In the genomic region with DNA sequence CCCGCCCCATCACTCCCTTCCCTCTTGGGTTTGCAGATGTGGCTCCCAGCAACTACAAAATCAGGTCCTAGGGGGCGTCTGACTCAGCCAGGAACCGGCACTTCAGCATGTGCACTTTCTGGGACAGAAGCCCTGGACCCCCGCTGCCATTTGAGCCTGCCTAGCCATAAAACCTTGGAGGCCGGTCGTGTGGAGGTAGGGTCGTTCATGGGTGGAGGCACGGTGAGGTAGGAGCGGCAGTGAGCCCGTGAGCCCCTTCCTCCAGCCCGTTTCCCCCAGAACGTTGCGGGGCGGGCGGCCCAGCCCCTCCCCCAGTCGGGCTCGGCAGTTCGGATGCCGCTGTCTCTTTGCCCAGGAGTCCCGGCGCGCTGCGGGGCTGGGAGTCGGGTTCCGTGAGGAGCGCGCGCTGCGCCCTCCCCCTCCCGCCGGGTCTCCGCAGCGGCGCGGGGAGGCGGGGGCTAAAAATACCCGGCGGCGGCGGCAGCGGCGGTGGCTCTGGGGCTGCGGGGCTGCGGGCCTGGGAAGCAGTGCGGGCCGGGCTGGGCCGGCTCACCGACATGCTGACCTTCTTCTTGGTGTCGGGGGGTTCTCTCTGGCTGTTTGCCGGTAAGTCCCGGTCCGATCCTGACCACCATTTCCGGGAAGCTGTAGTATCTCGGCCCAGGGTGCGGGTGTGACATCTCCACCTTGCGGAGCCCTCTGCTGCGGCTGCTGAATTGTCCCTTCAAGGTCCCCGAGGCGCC, we compare ENCODE assay signal across 8 mouse cellular contexts. TPM values are rescaled to one million over a fixed set of nuclear protein-coding genes. Genes with fewer than 3 reads are reported as not detected.
DNase-seq lines count a peak whose midpoint lies in the region; ATAC-seq and TF ChIP-seq lines count a peak whose summit lies in the region.

A gene (plus strand): TSS at position 71 of the 743 bp plus-strand sequence.

- H3K27ac ChIP-seq in embryonic fibroblast, embryonic 13.5 days (ENCODE audit: insufficient read depth, low read length): no peak within 1 kb of the TSS
- H3K27ac ChIP-seq in hindbrain, embryonic 15.5 days (replicated peaks): peak within 1 kb of the TSS; percentile 92
- H3K27ac ChIP-seq in liver, embryonic 12.5 days: no peak within 1 kb of the TSS

- ATAC-seq in hindbrain, embryonic 15.5 days (ENCODE audit: low FRiP score, low read depth): peak; percentile 71
- ATAC-seq in liver, embryonic 12.5 days: no peak

- TF ChIP-seq CTCF in lung, adult 2 months (IDR thresholded peaks at IDR 0.05; ENCODE audit: insufficient read depth, low read length): no peak
- no peak for TF ChIP-seq CTCF in embryonic fibroblast, embryonic 13.5 days (IDR thresholded peaks at IDR 0.05; ENCODE audit: borderline replicate concordance, insufficient read depth, low read length)

- no peaks in the 10 kb centered on the region for H3K27me3 ChIP-seq in hindbrain, embryonic 15.5 days
- peaks cover 61% of the 10 kb centered on the region for H3K27me3 ChIP-seq in liver, embryonic 12.5 days (replicated peaks)

- DNase-seq in lung, adult 2 months: no peak
- no peak for DNase-seq in lung, postnatal 10 days
- DNase-seq in brain, adult 2 months (ENCODE audit: low read depth, low spot score): peak; percentile 83
- peak; percentile 61 to 63 for DNase-seq in right cerebral cortex, adult 2 months (ENCODE audit: low spot score in 2 of 2)
- DNase-seq in spleen, adult 18-20 months: no peak

- H3K4me3 ChIP-seq in lung, adult 2 months (replicated peaks; ENCODE audit: extremely low read depth, low read depth, low read length): peak within 1 kb of the TSS; percentile 6
- peak within 1 kb of the TSS; percentile 31 for H3K4me3 ChIP-seq in embryonic fibroblast, embryonic 13.5 days (ENCODE audit: insufficient read depth, low read length)
- peak within 1 kb of the TSS; percentile 57 for H3K4me3 ChIP-seq in hindbrain, embryonic 15.5 days
- peak within 1 kb of the TSS; percentile 51 for H3K4me3 ChIP-seq in liver, embryonic 12.5 days

- no peaks in the 10 kb centered on the region for H3K9me3 ChIP-seq in hindbrain, embryonic 15.5 days
- H3K9me3 ChIP-seq in liver, embryonic 12.5 days (replicated peaks): 0 out of 2 replicates have a peak, but pooled peaks cover 3% of the 10 kb centered on the region

- H3K36me3 ChIP-seq in hindbrain, embryonic 15.5 days: no peaks in the 10 kb centered on the region
- H3K36me3 ChIP-seq in liver, embryonic 12.5 days: no peaks in the 10 kb centered on the region

- peak within 1 kb of the TSS; percentile 85 for H3K4me2 ChIP-seq in hindbrain, embryonic 15.5 days
- peak within 1 kb of the TSS; percentile 73 for H3K4me2 ChIP-seq in liver, embryonic 12.5 days

- no peak for TF ChIP-seq POLR2A in lung, adult 2 months (IDR thresholded peaks at IDR 0.05; ENCODE audit: borderline replicate concordance, extremely low read depth, low read depth, low read length)
- TF ChIP-seq POLR2A in embryonic fibroblast, embryonic 13.5 days (IDR thresholded peaks at IDR 0.05; ENCODE audit: low read depth, low read length): no peak

- 1% methylated on average over 58 of the region's 59 CpGs for WGBS in lung, adult 2 months
- WGBS in hindbrain, embryonic 15.5 days: under 1% methylated on average over 49 of the region's 59 CpGs
- 1% methylated on average over 56 of the region's 59 CpGs for WGBS in liver, embryonic 12.5 days (ENCODE audit: insufficient replicate concordance)

- no peaks in the 10 kb centered on the region for H3K4me1 ChIP-seq in lung, adult 2 months (ENCODE audit: control insufficient read depth, insufficient read depth, low read length)
- no peaks in the 10 kb centered on the region for H3K4me1 ChIP-seq in embryonic fibroblast, embryonic 13.5 days (ENCODE audit: control insufficient read depth, insufficient read depth, low read length)
- peaks cover 49% of the 10 kb centered on the region for H3K4me1 ChIP-seq in hindbrain, embryonic 15.5 days (replicated peaks)
- H3K4me1 ChIP-seq in liver, embryonic 12.5 days: peaks cover 10% of the 10 kb centered on the region

- H3K9ac ChIP-seq in hindbrain, embryonic 15.5 days: peak within 1 kb of the TSS; percentile 67
- no peak within 1 kb of the TSS for H3K9ac ChIP-seq in liver, embryonic 12.5 days

RNA-seq across cellular contexts. Expression of the gene that starts here (rescaled TPM):
- polyA plus RNA-seq in lung, adult 2 months (2012; rRNA removed): 0.17 and 0.50 TPM in 2 replicates
- 0.77 and 1.1 TPM in 2 replicates for polyA plus RNA-seq in embryonic fibroblast, embryonic 13.5 days (2011; ENCODE audit: insufficient read length, low read depth, missing spikeins)
- 44.0 and 45.4 TPM in 2 replicates for polyA plus RNA-seq in hindbrain, embryonic 15.5 days (2015; fragmentation: Nextera tagmentation; extraction: Ambion mirVana)
- 1.3 and 1.7 TPM in 2 replicates for polyA plus RNA-seq in liver, embryonic 12.5 days (2016; fragmentation: Nextera tagmentation; extraction: Ambion mirVana)

Comparison
In these comparisons a context has a peak if more than half of its experiments do, and no peak if none do; other contexts are left out.
1. RNA of the gene that starts here (polyA plus RNA-seq): 44.0 to 45.4 TPM in hindbrain, embryonic 15.5 days; 1.3 to 1.7 TPM in liver, embryonic 12.5 days, 0.77 to 1.1 TPM in embryonic fibroblast, embryonic 13.5 days and 0.17 to 0.50 TPM in lung, adult 2 months; every median in the first group is over 10 times any median in the second.
2. DNase-seq: peak in brain, adult 2 months (single experiment) and right cerebral cortex, adult 2 months (2 of 2); none in lung, adult 2 months (single experiment), lung, postnatal 10 days (single experiment) and spleen, adult 18-20 months (0 of 2).
3. H3K4me3 ChIP-seq: peak in every context shown above with its lines; median percentile 57 in hindbrain, embryonic 15.5 days; 51 in liver, embryonic 12.5 days; 31 in embryonic fibroblast, embryonic 13.5 days; 6 in lung, adult 2 months.